Mouse (Mus musculus) megakaryocyte, adult 5-6 weeks (primary cell): ENCODE results near the gene Sparc. TPM values are rescaled to one million over a fixed set of nuclear protein-coding genes. Genes with fewer than 3 reads are reported as not detected.

Experiments
- ATAC-seq: 2 replicates; pipeline ENCODE4 v1.8.0; 2016; ENCODE audit warnings: mild to moderate bottlenecking, inconsistent platforms; ENCODE audit not compliant: poor library complexity, severe bottlenecking
- total RNA-seq, 2 experiments: library from RNA; stranded (forward) in 1 of 2; stranded (reverse) in 1 of 2; fragments of 153-499, 151-499 nt in 1 of 2; fragments of 221-1000, 200-1000 nt in 1 of 2; gene quantifications; 2 replicates each; pipeline versions ENCODE4 v1.2.3 to v1.2.4; 2015 to 2017

Sparc gene
- total RNA-seq (2015) (0.71 and 1.2 TPM in 2 replicates), total RNA-seq (2017) (0.57 and 1.5 TPM in 2 replicates)

DNA sequence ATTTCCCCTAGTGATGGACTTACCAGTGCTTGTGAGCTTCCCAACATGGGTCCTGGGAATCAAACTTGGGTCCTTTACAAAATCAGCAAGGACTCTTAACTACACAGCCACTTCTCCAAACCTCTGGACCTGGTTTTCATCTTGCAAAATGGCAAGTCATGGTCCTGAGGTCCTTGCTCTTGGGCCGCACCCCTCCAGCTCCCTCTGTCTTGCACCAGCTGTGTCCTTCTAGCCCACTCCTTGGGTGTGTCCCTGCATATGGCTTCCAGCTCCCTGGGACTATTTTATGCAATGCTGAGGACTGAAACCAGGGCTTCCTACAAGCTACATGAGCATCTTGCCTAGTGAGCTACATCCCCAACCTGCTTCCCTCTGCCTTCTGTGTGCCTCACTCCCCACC lies at the start of gene Sparc:
Gene Sparc (minus strand): TSS at position 206 of the 400 bp plus-strand sequence.
- peak; percentile 87 for ATAC-seq

DNA sequence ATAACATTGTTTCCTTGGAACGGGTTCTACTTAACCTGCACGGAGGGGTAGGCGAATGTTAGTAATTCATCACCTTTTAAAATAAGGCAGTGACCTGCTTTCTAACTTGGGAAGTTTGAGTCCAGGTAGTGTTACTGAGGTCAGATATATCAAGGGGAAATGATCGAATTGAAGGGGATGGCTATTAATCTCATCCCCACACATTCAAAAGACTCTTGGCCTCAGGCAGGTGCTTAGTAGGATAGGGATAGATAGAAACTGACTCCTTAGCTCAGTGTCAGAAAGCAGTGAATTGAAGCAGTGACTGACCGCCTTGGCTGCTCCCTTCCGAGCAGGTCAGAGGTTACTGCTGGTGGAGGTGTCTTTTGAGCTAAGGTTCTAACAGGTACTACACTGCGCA lies 48.5 kb upstream of the Sparc start:
- ATAC-seq, result no peak

DNA sequence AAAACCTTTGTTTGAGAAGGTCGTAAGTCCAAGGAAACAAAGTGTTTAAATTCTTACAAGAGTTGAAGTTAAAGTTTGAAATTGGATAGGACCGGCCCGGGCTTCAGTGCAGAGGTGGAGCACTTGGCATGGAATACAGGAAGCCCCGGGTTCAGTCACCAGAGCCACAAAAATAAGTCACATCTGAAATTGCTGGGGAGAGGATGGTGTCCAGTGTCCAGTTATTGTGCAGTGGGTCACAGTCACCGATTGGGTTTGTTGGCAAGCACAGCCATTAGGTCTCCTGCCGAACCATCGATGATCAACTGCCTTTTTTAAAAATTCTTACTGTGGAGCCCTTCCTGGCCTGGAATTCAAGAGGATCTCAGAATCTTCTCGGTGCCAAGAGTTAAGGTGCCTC lies 47.8 kb upstream of the Sparc start:
- no peak for ATAC-seq

DNA sequence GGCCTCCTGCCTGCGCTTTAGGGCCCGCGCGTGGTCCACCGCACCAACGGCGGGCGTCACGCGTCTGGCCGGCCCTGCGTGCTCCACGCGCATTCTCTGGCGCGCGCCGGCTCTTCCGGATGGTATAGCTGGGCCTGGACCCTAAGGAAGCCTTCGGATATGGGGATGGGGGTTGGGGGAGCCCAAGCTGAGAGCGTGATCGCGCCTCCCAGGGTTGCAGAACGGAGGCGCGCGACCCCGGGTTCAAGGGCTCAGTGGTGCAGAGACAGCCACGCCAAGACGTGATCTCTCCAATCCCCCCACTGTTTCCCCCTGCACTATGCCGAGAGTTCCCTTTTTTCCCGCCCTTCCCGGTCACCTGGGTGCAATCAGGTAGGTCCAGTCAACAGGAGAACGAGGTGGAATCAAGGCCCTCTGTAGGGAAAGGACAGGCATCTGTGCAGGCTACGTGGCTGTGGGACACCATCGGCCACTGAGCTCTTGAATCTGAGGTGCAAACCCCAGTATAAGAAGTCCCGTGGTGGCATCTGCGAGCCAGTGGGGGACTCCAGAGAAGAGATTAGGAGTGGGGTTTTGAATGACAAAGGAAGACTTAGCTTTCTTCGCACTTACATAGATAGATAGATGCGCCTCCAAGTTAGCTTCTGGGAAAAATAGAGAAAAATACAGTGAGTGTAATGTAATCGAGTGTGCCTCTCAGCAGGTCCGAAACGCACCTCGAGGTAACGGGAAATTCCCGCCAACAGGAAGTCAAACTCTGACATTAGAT lies 47.1 kb upstream of the Sparc start:
- ATAC-seq, result no peak

DNA sequence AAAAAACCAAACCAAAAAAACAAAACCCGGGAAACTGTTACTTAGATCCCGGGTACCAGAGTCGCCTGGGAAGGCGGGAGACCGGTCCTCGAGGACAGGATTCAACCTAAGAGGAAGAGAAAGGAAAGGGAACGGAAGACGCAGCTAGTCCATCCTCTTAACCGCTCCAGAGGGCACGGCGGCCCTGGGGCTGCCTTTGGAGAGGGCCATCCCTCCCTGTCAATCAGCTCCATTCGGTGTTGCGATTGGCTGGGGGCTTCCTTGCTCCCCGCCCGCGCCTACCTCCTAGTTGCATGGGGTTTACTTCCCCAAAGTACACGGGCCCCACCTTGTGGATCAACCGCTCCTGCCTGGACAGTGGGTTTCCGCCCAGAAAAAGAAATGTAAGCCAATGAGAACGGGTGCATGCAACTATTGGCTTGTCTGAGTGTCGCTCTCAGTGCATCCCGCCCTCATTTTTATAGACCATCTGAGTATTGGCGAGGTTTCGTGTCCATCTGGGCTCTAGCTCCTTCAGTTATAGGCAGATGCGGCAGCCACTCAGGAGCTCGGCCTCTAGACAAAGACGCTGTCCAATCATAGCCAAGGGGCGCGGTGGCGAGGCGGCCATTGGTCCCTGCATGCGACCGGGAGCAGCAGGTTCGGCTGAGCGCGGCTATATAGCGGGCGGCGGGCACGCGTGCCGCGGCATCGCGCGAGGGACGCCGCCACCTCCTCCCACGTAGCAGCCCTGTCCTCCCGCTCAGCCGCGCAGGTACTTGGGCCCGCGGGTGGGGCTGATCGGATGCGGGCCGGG lies 46.3 kb upstream of the Sparc start, which contains the start of gene G3bp1:
Gene G3bp1 (plus strand): TSS at position 638 of the 796 bp plus-strand sequence.
- ATAC-seq, result peak; percentile 86

DNA sequence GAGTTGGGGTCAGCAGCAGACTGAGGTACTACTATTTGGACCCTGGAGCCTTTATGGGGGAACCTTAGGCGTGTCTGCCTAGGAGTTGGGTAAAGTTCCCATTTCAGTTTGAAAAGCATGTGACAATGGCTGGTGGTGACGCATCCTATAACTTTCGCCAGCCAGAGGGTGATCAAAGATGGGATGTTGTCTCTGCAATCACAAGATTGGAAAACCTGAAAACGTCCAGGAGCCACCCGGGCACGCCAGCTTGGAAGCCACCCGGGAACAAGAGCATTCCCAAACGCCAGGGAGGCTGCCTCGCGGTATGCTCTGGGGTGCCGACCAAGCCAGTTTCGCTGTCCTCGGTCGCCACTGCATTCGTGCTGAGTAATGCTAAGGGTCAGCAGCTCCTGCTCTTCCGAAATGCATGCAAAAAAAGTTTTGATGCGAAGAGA lies 45.6 kb upstream of the Sparc start:
- ATAC-seq, result peak; percentile 28

DNA sequence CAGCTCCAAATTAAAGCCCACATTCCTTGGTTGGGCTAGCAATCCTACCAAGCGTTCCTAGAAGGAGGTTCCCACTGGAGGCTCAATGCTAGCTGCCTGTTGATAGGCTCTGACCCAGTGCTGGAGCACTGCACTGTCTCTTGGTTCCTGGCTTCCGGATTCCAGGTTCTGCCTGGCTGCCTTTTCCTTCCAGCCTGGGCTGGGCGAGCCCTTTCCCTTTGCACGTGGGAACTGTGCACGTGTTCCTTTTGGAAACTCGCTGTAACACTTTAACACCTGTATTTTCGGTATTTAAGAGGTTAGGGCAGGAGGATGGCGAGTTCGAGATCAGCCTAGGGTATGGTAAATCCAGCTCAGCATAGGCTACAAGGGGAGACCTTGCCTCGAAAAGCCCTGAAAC lies 45.0 kb upstream of the Sparc start:
- no peak for ATAC-seq

DNA sequence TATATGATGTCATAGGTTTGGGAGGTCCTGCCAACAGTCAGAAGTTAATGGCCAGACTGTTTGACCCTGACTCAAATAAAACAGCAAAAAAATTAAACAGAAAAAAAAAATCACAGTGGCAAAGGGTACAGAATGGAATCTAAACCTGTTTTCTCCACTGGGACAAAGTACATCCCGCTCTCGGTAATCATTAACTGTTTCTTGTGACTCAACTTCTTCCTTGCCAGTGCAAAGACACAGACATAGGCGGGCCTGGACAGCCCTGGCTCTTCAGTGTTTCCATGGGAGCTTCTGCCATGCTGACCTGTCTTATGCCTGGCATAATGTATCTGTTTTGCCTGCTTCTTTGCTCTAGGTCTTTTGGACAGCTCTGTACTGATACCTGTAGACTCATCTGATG lies 42.2 kb upstream of the Sparc start:
- no peak for ATAC-seq

DNA sequence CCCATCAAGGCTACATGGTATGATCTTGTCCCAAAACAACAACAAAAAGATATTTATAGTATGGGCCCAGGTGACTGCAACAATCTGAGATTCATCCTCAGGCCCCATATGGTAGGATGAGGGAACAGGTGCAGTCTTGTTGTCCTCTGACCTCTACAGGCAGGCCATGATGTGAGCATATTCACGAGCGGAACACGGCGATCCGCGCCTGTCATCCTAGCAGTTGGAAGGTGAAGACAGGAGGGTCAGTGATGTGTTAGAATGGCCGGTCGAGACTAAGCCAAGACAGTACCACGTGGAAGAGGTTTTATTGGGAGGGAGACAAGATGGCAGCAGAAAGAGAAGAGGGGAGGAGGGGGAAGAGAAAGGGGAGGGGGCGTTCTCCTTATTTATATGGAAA lies 41.7 kb upstream of the Sparc start:
- ATAC-seq, result no peak

DNA sequence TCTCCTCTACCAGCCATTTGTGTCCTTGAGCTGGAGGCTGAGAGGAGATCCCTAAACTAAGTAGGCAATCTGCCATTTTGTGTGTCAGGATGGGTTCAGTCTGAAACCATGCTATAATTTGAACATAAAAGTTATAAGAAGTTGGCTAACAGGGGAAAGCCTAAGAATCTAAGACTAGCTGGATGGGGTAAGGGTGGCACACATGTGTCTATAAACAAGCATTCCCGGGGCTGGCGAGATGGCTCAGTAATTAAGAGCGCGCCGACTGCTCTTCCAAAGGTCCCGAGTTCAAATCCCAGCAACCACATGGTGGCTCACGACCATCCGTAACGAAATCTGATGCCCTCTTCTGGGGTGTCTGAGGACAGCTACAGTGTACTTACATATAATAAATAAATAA lies 39.2 kb upstream of the Sparc start:
- no peak for ATAC-seq

DNA sequence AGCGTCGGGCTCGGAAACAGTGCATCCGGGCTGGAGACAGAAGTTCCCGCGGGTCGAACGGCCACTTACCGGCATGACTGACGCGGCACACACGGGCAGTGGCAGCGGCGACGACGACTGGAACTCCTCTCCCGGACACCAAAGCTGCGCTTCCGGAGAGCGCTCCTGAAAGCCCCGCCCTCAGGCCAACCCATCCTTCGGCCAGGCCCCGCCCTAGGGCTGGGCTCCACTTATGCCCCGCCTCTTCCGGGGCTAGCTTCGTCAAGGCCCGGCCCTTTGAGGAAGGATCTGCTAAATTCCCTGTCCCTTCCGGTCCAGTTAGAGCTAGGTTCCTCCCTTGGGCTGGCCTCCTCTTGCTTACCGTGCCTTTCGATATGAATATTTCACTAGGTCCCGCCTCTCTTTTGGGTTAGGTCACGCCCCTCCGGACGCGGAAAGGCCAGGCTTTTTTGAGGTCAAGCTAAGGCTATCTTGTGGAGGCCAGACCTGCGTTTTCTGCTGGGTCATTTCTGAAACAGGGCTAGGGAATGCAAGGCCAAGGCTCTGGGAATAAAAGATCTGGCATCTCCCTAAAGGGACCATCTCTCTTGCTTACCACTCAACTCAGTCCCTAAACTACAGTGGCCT lies 38.1 kb upstream of the Sparc start, which contains the start of gene Atox1:
Gene Atox1 (minus strand): TSS at position 221 of the 627 bp plus-strand sequence.
- peak; percentile 93 for ATAC-seq

DNA sequence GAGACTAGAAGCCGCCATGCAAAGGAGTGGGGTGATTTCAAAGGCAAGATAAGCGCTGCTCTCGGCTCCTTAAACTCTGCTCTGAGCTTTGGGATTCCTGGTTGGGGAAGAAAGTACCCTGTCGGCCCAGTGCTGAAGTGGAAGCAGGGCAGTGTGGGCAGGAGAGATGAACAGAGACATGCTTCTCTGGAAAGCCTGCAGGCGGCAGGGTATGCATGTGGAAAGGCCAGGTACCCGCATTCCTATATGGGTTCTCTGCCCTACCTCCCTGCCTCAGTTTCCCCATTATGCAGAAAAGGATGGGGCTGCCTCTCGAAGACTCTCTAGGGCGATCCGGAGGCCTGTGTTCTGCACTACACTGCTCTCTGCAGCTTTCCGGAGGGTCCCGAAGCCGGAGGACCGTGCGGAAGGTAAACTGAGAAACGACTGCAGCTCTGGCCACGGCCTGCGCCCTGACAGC lies 37.6 kb upstream of the Sparc start:
- peak; percentile 31 for ATAC-seq

DNA sequence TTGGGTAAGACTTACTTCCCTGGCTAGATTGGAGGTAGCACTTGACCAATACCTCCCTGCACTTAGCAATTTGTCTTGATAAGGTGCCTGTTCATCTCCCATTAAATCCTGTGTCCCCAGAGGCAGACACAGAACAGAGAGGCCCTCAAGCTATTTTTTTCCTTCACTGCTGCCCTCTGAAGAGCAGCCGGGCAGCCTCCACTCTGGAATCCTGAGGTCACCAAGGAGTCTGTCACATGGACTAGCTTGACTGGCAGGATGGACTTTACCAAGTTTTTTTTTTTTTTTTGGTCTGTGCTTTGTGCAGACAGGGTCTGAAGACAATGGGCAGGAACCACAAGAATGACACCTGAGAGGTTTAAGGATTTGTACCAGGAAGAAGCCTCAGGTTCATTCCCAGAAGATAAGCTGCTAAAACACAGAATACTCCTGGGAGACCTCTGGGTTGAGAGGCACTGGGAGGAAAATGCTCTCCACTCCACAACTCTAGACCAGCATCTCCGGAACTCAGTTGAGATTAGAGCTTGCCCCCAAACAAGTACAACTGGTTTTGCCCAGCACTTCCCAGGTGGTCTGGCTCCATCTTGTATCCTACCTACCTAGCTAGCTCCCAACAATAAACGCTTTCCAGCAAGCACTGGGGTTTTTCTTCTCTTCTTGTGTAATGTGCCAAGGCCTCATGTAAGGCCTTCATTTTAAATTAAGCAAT lies 37.0 kb upstream of the Sparc start:
- no peak for ATAC-seq

DNA sequence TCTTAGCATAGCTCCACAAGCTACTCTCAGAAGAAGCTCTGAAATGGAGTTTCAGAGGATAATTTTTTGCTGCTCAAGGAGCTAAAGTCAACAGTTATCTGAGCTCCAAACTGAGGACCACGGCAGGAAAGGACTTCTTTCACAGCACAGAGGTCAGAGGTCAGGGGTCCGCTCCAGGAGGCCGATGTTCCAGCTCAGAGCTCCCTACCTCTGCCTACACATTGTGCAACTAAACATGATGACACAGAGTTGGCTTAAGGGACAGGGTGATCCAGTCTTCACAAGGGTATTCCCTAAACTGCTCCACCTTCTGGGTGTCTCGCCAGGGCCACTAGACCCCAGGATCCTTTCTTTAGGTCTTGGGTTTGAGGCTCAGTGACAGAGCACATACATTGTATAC lies 35.5 kb upstream of the Sparc start:
- ATAC-seq, result no peak

DNA sequence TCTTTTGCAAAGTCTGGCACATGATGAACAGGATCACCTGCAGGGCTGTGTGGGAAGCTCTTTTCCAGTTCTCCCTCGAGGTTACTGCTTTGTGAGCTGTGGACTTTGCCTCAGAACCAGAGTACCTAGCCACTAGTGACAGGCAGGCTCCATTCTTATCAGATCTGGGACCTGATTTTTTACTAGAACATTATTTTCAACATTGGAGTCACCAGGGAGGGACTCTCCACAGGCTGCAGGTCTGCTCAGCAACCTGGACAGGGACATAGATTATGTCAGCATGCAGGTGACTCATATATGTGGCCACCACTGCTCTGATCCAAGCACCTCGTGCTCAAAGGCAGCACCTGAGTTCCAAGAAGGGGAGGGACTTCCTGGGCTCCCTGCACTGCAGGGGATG lies 32.2 kb upstream of the Sparc start:
- ATAC-seq, result no peak

DNA sequence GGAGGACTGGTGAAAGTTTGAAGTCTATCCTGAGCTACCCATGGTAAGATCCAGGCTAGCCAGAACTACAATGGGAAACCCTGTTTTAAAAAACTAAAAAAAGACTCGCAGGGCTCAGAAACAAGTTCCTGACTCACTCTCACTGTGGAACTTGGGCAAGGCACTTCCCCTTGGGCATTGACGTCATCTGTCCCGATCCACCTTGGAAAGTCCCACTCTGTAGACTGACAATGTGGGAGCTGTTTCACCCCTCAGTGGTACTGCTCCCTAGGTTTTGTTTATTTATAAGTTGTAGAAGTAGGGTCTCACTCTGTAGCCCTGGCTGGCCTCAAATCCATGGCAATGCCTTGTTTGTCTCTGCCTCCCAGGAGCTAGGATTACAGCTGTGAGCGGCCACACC lies 30.7 kb upstream of the Sparc start:
- ATAC-seq, result peak; percentile 86

DNA sequence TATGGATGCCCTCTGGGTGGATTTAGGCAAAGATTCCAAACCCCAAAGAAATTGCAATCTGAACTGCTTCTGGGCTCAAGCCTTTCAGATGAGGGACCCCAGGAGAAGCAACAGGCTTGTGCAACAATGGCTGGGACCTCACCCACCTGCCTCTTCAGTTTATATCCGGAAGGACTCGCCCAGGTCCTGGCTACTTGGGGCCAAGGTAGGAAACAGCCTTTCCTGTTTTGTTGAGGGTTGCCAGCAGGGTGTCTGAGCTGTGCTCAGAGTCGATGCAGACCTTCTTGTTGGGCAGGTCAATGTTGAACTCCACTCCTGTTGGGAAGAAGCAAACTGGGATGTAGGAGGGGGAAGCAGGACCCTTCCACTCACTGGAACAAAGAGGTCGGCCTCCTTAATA lies 27.3 kb upstream of the Sparc start:
- ATAC-seq, result no peak

DNA sequence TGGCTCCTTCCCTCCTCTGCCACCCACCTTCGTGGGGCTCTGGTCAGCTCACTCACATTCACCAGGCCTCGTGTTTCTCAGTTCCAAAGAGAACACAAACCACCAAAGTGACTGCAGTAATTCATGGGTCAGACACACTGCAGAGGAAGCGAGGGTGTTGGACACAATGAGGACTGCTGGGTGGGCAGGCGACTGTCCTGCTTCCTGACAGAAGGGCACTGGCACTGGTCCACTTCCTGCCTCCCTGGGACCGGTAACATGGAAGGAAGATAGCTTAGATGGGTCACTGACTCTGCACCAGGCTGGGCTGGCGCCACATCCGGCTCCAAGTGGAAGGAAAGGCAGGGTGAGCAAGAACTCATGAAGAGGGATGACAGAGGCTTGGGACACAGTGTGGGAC lies 26.5 kb upstream of the Sparc start:
- ATAC-seq, result no peak

DNA sequence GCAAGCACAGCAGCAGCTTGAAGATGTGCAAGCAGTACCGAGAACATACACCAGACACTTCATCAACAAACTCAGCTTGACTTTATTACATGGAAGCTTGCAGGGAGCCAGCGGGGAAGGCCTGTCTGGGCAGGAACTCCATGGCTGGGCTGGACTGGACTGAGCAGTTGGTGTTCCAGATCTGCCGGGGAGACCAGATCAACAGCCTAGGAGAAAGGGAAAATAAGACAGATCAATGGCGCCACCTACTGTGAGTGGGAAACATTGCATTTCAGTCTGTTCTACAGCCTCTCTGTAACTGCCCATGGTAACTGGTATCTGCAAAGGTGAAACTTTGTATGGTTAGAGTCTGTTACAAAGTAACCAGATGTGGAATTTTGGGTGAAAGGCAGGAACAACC lies 23.6 kb upstream of the Sparc start:
- ATAC-seq, result peak; percentile 90

DNA sequence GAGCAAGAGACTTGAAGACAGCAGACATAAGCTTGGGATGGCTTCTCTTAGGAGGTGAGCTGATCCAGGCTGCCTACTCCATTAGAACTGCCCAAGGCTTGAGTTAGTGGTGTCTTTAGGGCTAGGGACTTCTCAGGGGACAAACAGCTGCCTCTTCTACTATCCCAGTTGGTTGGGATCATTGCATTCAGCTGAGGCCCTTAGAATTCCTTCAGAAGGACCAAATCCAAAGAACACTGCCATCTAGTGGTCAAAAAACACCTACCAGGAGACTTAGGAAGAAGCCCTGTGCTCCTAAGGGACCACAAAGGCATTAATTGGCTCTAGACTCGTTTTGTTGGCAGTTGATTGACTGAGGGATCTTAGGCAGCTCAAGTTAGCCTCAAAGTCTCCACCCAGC lies 21.8 kb upstream of the Sparc start:
- ATAC-seq, result no peak

DNA sequence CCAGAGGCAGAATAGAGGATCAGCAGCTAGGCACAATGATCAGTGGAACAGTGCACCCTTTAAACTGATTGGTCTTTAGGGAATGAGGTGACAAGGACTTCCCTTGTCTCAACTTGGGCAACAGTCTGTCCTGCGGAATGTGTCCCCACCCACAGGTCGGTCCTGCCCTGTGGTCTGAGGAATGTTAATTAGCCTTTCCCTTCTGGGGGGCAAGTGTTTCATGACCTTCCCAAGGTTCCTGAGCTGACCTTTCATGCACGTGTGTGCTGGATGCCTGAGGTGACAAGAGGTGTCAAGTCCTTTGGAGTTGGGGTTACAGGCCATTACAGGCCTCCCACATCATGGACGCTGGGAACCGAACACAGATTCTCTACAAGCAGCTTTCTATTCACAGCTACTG lies 16.7 kb upstream of the Sparc start:
- ATAC-seq, result no peak
